Mouse (Mus musculus): ENCODE results near the gene Npepl1. TPM values are rescaled to one million over a fixed set of nuclear protein-coding genes. Genes with fewer than 3 reads are reported as not detected.

Npepl1 gene
- polyA plus RNA-seq, 1 experiment from 2014 or later, result 31.1 TPM

- ATAC-seq (ENCODE audit: low read depth) (peak; percentile 95), DNase-seq (peak; percentile 85)
- H3K4me1 ChIP-seq (replicated peaks), result peaks cover 35% of the 10 kb centered on the region
- H3K4me3 ChIP-seq (replicated peaks), result peak within 1 kb of the TSS; percentile 85
- WGBS (ENCODE audit: insufficient replicate concordance), result 2% methylated on average over 32 of the region's 32 CpGs
- H3K27me3 ChIP-seq, result no peaks in the 10 kb centered on the region
- peak within 1 kb of the TSS; percentile 82 for H3K27ac ChIP-seq
- H3K4me2 ChIP-seq, result peak within 1 kb of the TSS; percentile 96
- peak within 1 kb of the TSS; percentile 89 for H3K9ac ChIP-seq
- no peaks in the 10 kb centered on the region for H3K9me3 ChIP-seq (replicated peaks)
- H3K36me3 ChIP-seq, result no peaks in the 10 kb centered on the region
These were observed 34.3 kb upstream of the Npepl1 start, which contains the start of gene Stx16 for GRCm38 (mm10) chr2:174075673-174076432. Gene Stx16 (plus strand): TSS chr2:174076308.

- Histone ChIP-seq H3K9ac (peak overlapping the region; percentile 89), H3K36me3 (no peaks in the 10 kb centered on the region), H3K4me2 (peak overlapping the region; percentile 96), H3K4me1 (replicated peaks) (peaks cover 40% of the 10 kb centered on the region), H3K27ac (peak overlapping the region; percentile 82), H3K9me3 (replicated peaks) (no peaks in the 10 kb centered on the region), H3K4me3 (replicated peaks) (peak overlapping the region; percentile 85), H3K27me3 (no peaks in the 10 kb centered on the region)
- no peak for ATAC-seq (ENCODE audit: low read depth)
- DNase-seq, result no peak
- under 1% methylated on average over 22 of the region's 22 CpGs for WGBS (ENCODE audit: insufficient replicate concordance)
These were observed 33.7 kb upstream of the Npepl1 start for GRCm38 (mm10) chr2:174076433-174076824.

GRCm38 (mm10) chr2:174077004-174077695 lies 33.0 kb upstream of the Npepl1 start:
- Histone ChIP-seq H3K27ac (peak overlapping the region; percentile 82), H3K4me3 (replicated peaks) (peak overlapping the region; percentile 85), H3K4me2 (peak overlapping the region; percentile 96), H3K9ac (peak overlapping the region; percentile 89), H3K27me3 (no peaks in the 10 kb centered on the region), H3K36me3 (no peaks in the 10 kb centered on the region), H3K4me1 (replicated peaks) (peaks cover 40% of the 10 kb centered on the region), H3K9me3 (replicated peaks) (no peaks in the 10 kb centered on the region)
- under 1% methylated on average over 19 of the region's 19 CpGs for WGBS (ENCODE audit: insufficient replicate concordance)
- ATAC-seq (ENCODE audit: low read depth) (peak; percentile 38; the same call in 1 of the 2 replicates), DNase-seq (peak; percentile 46)

GRCm38 (mm10) chr2:174077776-174078338 lies 32.3 kb upstream of the Npepl1 start:
- H3K27ac ChIP-seq, result peak overlapping the region; percentile 82; the same call in 1 of the 2 replicates

GRCm38 (mm10) chr2:174081833-174082232 lies 28.3 kb upstream of the Npepl1 start:
- DNase-seq (no peak), ATAC-seq (ENCODE audit: low read depth) (no peak)
- Histone ChIP-seq H3K9ac (no peak overlapping the region), H3K9me3 (replicated peaks) (no peaks in the 10 kb centered on the region), H3K4me1 (replicated peaks) (peaks cover 30% of the 10 kb centered on the region), H3K27ac (no peak overlapping the region), H3K4me3 (replicated peaks) (no peak overlapping the region), H3K4me2 (no peak overlapping the region), H3K36me3 (no peaks in the 10 kb centered on the region), H3K27me3 (no peaks in the 10 kb centered on the region)
- 74% methylated on average over 5 of the region's 5 CpGs for WGBS (ENCODE audit: insufficient replicate concordance)

More at GRCm38 (mm10) chr2:174077776-174078338, 32.3 kb upstream of the Npepl1 start:
- Histone ChIP-seq H3K4me1 (replicated peaks) (peaks cover 43% of the 10 kb centered on the region), H3K4me2 (peak overlapping the region; percentile 96), H3K36me3 (no peaks in the 10 kb centered on the region), H3K9ac (peak overlapping the region; percentile 89), H3K4me3 (replicated peaks) (peak overlapping the region; percentile 85), H3K9me3 (replicated peaks) (no peaks in the 10 kb centered on the region), H3K27me3 (no peaks in the 10 kb centered on the region)
- ATAC-seq (ENCODE audit: low read depth) (no peak), DNase-seq (no peak)
- WGBS (ENCODE audit: insufficient replicate concordance), result 16% methylated on average over 11 of the region's 11 CpGs

- Histone ChIP-seq H3K27me3 (no peaks in the 10 kb centered on the region), H3K9me3 (replicated peaks) (no peaks in the 10 kb centered on the region), H3K4me2 (no peak overlapping the region), H3K9ac (no peak overlapping the region), H3K4me1 (replicated peaks) (peaks cover 26% of the 10 kb centered on the region), H3K36me3 (no peaks in the 10 kb centered on the region), H3K4me3 (replicated peaks) (no peak overlapping the region), H3K27ac (no peak overlapping the region)
- no peak for ATAC-seq (ENCODE audit: low read depth)
- 67% methylated on average over 3 of the region's 3 CpGs for WGBS (ENCODE audit: insufficient replicate concordance)
- DNase-seq, result no peak
These were observed 27.7 kb upstream of the Npepl1 start for GRCm38 (mm10) chr2:174082380-174082918.

- H3K9me3 ChIP-seq (replicated peaks), result no peaks in the 10 kb centered on the region
- H3K4me1 ChIP-seq (replicated peaks), result no peaks in the 10 kb centered on the region
- no peak overlapping the region for H3K9ac ChIP-seq
- no peak overlapping the region for H3K4me3 ChIP-seq (replicated peaks)
- H3K36me3 ChIP-seq, result peaks cover 77% of the 10 kb centered on the region
- H3K27me3 ChIP-seq, result no peaks in the 10 kb centered on the region
- H3K4me2 ChIP-seq, result no peak overlapping the region
- 88% methylated on average over 3 of the region's 3 CpGs for WGBS (ENCODE audit: insufficient replicate concordance)
- ATAC-seq (ENCODE audit: low read depth) (no peak), DNase-seq (no peak)
- no peak overlapping the region for H3K27ac ChIP-seq
These were observed 15.1 kb upstream of the Npepl1 start for GRCm38 (mm10) chr2:174095086-174095485.

GRCm38 (mm10) chr2:174102399-174102798 lies 7.8 kb upstream of the Npepl1 start:
- Histone ChIP-seq H3K4me1 (replicated peaks) (no peaks in the 10 kb centered on the region; the same call in 1 of the 2 replicates), H3K4me3 (replicated peaks) (no peak overlapping the region), H3K9ac (no peak overlapping the region), H3K4me2 (no peak overlapping the region), H3K36me3 (0 out of 2 replicates have a peak, but pooled peaks cover 15% of the 10 kb centered on the region), H3K9me3 (replicated peaks) (no peaks in the 10 kb centered on the region), H3K27me3 (no peaks in the 10 kb centered on the region), H3K27ac (no peak overlapping the region)
- no peak for ATAC-seq (ENCODE audit: low read depth)
- DNase-seq, result no peak
- 81% methylated on average over 7 of the region's 7 CpGs for WGBS (ENCODE audit: insufficient replicate concordance)

GRCm38 (mm10) chr2:174103527-174103926 lies 6.6 kb upstream of the Npepl1 start:
- H3K9me3 ChIP-seq (replicated peaks), result no peaks in the 10 kb centered on the region
- H3K4me1 ChIP-seq (replicated peaks), result no peaks in the 10 kb centered on the region; the same call in 1 of the 2 replicates
- 72% methylated on average over 4 of the region's 4 CpGs for WGBS (ENCODE audit: insufficient replicate concordance)
- no peak overlapping the region for H3K4me2 ChIP-seq
- no peaks in the 10 kb centered on the region for H3K27me3 ChIP-seq
- no peak overlapping the region for H3K4me3 ChIP-seq (replicated peaks)
- ATAC-seq (ENCODE audit: low read depth) (no peak), DNase-seq (no peak)
- H3K9ac ChIP-seq, result no peak overlapping the region
- 0 out of 2 replicates have a peak, but pooled peaks cover 5% of the 10 kb centered on the region for H3K36me3 ChIP-seq
- no peak overlapping the region for H3K27ac ChIP-seq

GRCm38 (mm10) chr2:174107375-174107774 lies 2.8 kb upstream of the Npepl1 start:
- Histone ChIP-seq H3K9me3 (replicated peaks) (no peaks in the 10 kb centered on the region), H3K27me3 (no peaks in the 10 kb centered on the region), H3K36me3 (no peaks in the 10 kb centered on the region), H3K27ac (no peak overlapping the region), H3K4me3 (replicated peaks) (no peak overlapping the region), H3K9ac (no peak overlapping the region), H3K4me2 (no peak overlapping the region), H3K4me1 (replicated peaks) (peaks cover 25% of the 10 kb centered on the region)
- DNase-seq (no peak), ATAC-seq (ENCODE audit: low read depth) (no peak)
- WGBS (ENCODE audit: insufficient replicate concordance), result 70% methylated on average over 3 of the region's 3 CpGs

Measured in liver, embryonic 13.5 days (tissue).